Mouse (Mus musculus) intestine, postnatal 0 days (tissue): Measurements from ENCODE around the gene Ankrd52. TPM values are rescaled to one million over a fixed set of nuclear protein-coding genes. Genes with fewer than 3 reads are reported as not detected.
A peak's percentile ranks its signal among the peaks of the same experiment; 100 is the strongest.

Experiments
- ATAC-seq: fragments of 200-750 bp; cut with Nextera tagmentation; 2 replicates; pipeline ENCODE4 v1.8.0; 2017; ENCODE audit warnings: mild to moderate bottlenecking, moderate TSS enrichment, moderate library complexity
- H3K27ac ChIP-seq: fragments of 300-500 bp; sonication (generic); 2 replicates; pipeline ENCODE4 v1.5.1; 2014; ENCODE audit warnings: mild to moderate bottlenecking, low read depth, low read length, moderate library complexity
- H3K27me3 ChIP-seq: fragments of 300-500 bp; sonication (generic); replicated peaks from 2 replicates; pipeline ENCODE4 v1.6.1; 2014; ENCODE audit warnings: low read length, mixed read lengths; ENCODE audit not compliant: control insufficient read depth, insufficient read depth
- H3K36me3 ChIP-seq: fragments of 300-500 bp; sonication (generic); 2 replicates; pipeline ENCODE4 v1.6.1; 2014; ENCODE audit warnings: mild to moderate bottlenecking, moderate library complexity; ENCODE audit not compliant: control insufficient read depth, insufficient read depth
- H3K4me1 ChIP-seq: fragments of 300-500 bp; sonication (generic); replicated peaks from 2 replicates; pipeline ENCODE4 v1.6.1; 2014; ENCODE audit warnings: antibody characterized with exemption, low read length, mixed read lengths; ENCODE audit not compliant: control insufficient read depth, insufficient read depth
- H3K4me2 ChIP-seq: fragments of 300-500 bp; sonication (generic); replicated peaks from 2 replicates; pipeline ENCODE4 v1.6.1; 2014; ENCODE audit warnings: low read depth, mild to moderate bottlenecking, moderate library complexity
- H3K4me3 ChIP-seq: fragments of 300-500 bp; sonication (generic); 2 replicates; pipeline ENCODE4 v1.5.1; 2014; ENCODE audit warnings: low read depth, low read length
- H3K9ac ChIP-seq: fragments of 300-500 bp; sonication (generic); 2 replicates; pipeline ENCODE4 v1.6.1; 2014; ENCODE audit warnings: mild to moderate bottlenecking, low read depth, low read length
- H3K9me3 ChIP-seq: fragments of 300-500 bp; sonication (generic); 2 replicates; pipeline ENCODE4 v1.6.1; 2016; ENCODE audit warnings: mixed run types; ENCODE audit not compliant: control insufficient read depth
- CTCF ChIP-seq: sonication (generic); IDR thresholded peaks from 2 replicates; pipeline ENCODE4 v1.5.1; 2016; ENCODE audit warnings: low read depth, mild to moderate bottlenecking, control low read depth, antibody characterized with exemption, moderate library complexity
- WGBS: fragments of 180-500 bp; shearing (Covaris S2); extraction: QIAGEN DNeasy Blood & Tissue Kit; methylation state at CpG from one replicate; pipeline ENCODE4 v1.1.7; 2014; 5-methylcytosine and 5-hydroxymethylcytosine counted together
- polyA plus RNA-seq: library from polyadenylated mRNA; unstranded; fragments of >200 nt; fragmentation: Nextera tagmentation; extraction: Ambion mirVana; gene quantifications from 2 replicates; pipeline ENCODE4 v1.2.1, GENCODE M21; 2015

The Ankrd52 gene
- polyA plus RNA-seq, 1 experiment from 2014 or later = 4.0 TPM

DNA sequence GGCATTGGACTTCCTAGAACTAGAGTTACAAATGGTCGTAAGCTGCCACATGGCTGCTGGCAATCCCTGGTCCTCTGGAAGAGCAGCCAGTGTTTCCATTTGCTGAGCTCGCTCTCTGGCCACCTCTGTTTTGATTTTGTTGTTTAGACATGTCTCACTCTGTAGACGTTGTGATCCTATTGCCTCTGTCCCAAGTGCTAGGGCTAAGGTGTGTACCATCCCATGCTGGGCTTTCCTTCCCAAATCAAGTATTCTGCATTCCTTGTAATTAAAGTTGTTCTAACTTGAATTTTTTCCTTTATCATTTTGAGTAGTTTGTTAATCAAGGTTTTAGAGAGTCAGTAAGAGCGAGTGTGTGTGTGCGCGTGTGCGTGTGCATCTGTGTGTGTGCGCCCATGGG is 29.4 kb upstream of the Ankrd52 start:
- ATAC-seq = no peak
- Histone ChIP-seq H3K27ac (no peak overlapping the region), H3K9me3 (no peaks in the 10 kb centered on the region), H3K4me3 (no peak overlapping the region), H3K4me1 (peaks cover 2% of the 10 kb centered on the region; the same call in 1 of the 2 replicates), H3K9ac (no peak overlapping the region), H3K27me3 (no peaks in the 10 kb centered on the region), H3K4me2 (no peak overlapping the region), H3K36me3 (peaks cover 32% of the 10 kb centered on the region)
- TF ChIP-seq CTCF = no peak
- 83% methylated on average over 8 of the region's 8 CpGs for WGBS

DNA sequence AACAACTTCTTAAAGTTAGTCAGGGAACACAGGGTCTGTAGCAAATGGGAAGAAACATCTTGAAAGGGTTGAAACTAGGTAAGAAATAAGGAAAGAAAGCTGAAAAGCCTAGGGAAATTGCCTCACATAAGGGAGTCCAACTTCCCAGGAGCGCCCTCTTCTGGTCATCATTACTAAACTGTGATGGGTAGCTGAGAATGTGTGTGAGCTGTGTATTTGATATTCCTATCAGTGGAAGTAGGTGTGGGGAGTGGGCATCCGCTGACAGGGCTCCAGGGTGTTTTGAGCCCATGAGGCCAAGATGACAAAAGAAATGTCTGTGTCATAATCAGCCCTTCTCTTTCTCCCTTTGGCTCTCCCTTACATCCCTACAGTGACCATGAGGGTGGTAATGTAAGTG is 18.1 kb upstream of the Ankrd52 start:
- Histone ChIP-seq H3K9me3 (no peaks in the 10 kb centered on the region), H3K27ac (no peak overlapping the region), H3K4me3 (no peak overlapping the region), H3K9ac (no peak overlapping the region), H3K4me2 (no peak overlapping the region), H3K36me3 (peaks cover 72% of the 10 kb centered on the region), H3K27me3 (no peaks in the 10 kb centered on the region), H3K4me1 (no peaks in the 10 kb centered on the region)
- no peak for ATAC-seq
- TF ChIP-seq CTCF = peak; percentile 78
- 41% methylated on average over 2 of the region's 2 CpGs for WGBS

DNA sequence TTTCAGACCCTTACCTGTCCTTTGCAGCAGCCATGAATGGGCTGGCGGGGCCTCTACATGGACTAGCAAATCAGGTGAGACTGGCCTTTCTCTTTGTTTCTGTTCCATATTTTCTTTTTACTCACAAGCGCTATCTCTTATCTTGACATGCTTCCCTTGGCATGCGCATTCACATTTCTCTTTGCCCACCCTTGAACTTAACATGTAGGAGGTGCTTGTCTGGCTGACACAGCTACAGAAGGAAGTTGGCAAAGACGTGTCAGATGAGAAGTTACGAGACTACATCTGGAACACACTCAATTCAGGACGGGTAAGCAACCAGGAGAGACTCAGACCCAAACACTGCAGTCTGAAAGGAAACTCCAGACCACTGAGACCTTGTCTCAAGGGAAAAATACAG is 17.7 kb upstream of the Ankrd52 start:
- H3K4me3 ChIP-seq = no peak overlapping the region
- ATAC-seq = no peak
- H3K4me2 ChIP-seq = no peak overlapping the region
- no peak overlapping the region for H3K27ac ChIP-seq
- H3K4me1 ChIP-seq = no peaks in the 10 kb centered on the region
- no peaks in the 10 kb centered on the region for H3K9me3 ChIP-seq
- no peak overlapping the region for H3K9ac ChIP-seq
- WGBS = 87% methylated on average over 6 of the region's 6 CpGs
- H3K27me3 ChIP-seq = no peaks in the 10 kb centered on the region
- no peak for TF ChIP-seq CTCF
- peaks cover 67% of the 10 kb centered on the region for H3K36me3 ChIP-seq

DNA sequence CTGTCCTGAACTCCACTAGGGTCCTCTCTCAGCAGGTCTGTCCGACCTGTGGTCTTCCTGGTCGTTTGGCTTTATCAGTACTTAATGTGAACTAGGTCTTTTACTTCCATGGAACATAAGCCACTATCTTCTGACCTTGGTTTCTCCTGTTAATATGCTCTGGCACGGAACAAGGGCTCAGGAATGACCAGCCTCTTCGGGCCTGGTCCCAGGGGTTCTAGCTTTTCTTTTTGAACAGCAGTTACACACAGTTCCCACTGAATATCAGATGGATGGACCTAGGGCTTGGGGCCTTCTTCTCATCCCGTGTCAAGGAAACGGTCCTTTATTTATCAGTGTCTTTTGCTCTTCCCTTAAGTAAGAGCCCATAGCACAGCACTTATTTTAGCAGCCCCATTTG is 15.1 kb upstream of the Ankrd52 start:
- no peak for TF ChIP-seq CTCF
- Histone ChIP-seq H3K36me3 (peaks cover 46% of the 10 kb centered on the region), H3K27me3 (no peaks in the 10 kb centered on the region), H3K27ac (no peak overlapping the region), H3K4me3 (no peak overlapping the region), H3K9ac (no peak overlapping the region), H3K4me2 (no peak overlapping the region), H3K9me3 (no peaks in the 10 kb centered on the region), H3K4me1 (no peaks in the 10 kb centered on the region)
- 84% methylated on average over 6 of the region's 6 CpGs for WGBS
- ATAC-seq = no peak

DNA sequence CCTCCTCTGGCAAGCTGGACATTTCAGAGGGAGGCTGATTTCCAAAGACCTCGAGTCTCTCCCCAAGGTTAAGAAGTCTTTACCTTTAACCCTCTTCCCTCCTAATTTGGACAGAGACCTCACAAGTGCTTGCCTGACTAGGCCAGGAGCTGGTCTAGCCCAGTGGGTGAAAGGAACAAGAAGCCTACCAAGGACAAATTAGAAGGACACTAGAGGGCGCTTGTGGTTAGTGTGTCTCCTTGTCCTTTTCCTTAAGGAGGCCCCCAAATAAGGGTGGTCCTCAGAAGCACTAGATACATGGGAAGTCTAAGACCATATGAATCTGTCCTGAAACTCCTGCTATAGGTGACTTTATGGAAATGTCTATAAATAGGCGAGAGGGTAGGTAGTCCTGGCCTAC is 14.3 kb upstream of the Ankrd52 start:
- no peak for ATAC-seq
- peak; percentile 74 for TF ChIP-seq CTCF
- Histone ChIP-seq H3K36me3 (peaks cover 39% of the 10 kb centered on the region), H3K4me2 (no peak overlapping the region), H3K9me3 (no peaks in the 10 kb centered on the region), H3K27ac (no peak overlapping the region), H3K9ac (no peak overlapping the region), H3K4me3 (no peak overlapping the region), H3K27me3 (no peaks in the 10 kb centered on the region), H3K4me1 (no peaks in the 10 kb centered on the region)
- 47% methylated on average over 3 of the region's 3 CpGs for whole genome bisulfite sequencing

DNA sequence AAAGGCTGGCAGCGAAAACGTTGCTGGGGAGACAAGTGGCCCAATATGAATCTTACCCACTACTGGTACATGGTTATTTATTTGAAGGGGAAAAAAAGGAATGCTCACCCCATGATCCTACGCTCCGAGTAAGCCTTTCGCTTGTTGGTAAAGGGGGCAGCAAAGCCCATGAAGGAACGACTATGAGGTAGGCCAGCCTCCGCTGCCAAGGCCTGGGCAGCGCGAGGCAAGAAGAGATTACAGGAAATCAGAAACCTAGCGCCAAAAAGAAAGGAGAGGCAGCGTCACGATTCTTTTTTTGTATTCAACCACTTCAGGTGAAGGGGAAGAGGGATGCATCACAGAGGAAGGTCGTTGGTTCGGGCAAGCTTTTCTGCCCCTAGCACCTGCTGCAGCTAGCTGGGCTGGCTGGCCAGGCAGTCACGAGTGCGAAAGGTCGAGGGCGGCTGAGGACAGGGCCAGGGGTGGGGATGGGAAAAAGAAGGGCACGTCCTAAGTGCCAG is 9.0 kb upstream of the Ankrd52 start:
- peaks cover 9% of the 10 kb centered on the region; the same call in 1 of the 2 replicates for H3K4me1 ChIP-seq
- peak overlapping the region; percentile 88 for H3K4me2 ChIP-seq
- no peaks in the 10 kb centered on the region; the same call in none of the 2 replicates for H3K36me3 ChIP-seq
- WGBS = 16% methylated on average over 19 of the region's 19 CpGs
- peak overlapping the region; percentile 67 for H3K4me3 ChIP-seq
- no peaks in the 10 kb centered on the region for H3K27me3 ChIP-seq
- no peak for ATAC-seq
- H3K9me3 ChIP-seq = no peaks in the 10 kb centered on the region
- no peak for TF ChIP-seq CTCF
- H3K9ac ChIP-seq = peak overlapping the region; percentile 63
- H3K27ac ChIP-seq = peak overlapping the region; percentile 92
